Mouse (Mus musculus) intestine, postnatal 0 days (tissue): ENCODE results near the gene Etaa1. TPM values are rescaled to one million over a fixed set of nuclear protein-coding genes. Genes with fewer than 3 reads are reported as not detected.
A peak's percentile ranks its signal among the peaks of the same experiment; 100 is the strongest.

Source experiments
- ATAC-seq: fragments of 200-750 bp; cut with Nextera tagmentation; 2 replicates; pipeline ENCODE4 v1.8.0; 2017; ENCODE audit warnings: mild to moderate bottlenecking, moderate TSS enrichment, moderate library complexity
- H3K27ac ChIP-seq: fragments of 300-500 bp; sonication (generic); 2 replicates; pipeline ENCODE4 v1.5.1; 2014; ENCODE audit warnings: mild to moderate bottlenecking, low read depth, low read length, moderate library complexity
- H3K27me3 ChIP-seq: fragments of 300-500 bp; sonication (generic); replicated peaks from 2 replicates; pipeline ENCODE4 v1.6.1; 2014; ENCODE audit warnings: low read length, mixed read lengths; ENCODE audit not compliant: control insufficient read depth, insufficient read depth
- H3K36me3 ChIP-seq: fragments of 300-500 bp; sonication (generic); 2 replicates; pipeline ENCODE4 v1.6.1; 2014; ENCODE audit warnings: mild to moderate bottlenecking, moderate library complexity; ENCODE audit not compliant: control insufficient read depth, insufficient read depth
- H3K4me1 ChIP-seq: fragments of 300-500 bp; sonication (generic); replicated peaks from 2 replicates; pipeline ENCODE4 v1.6.1; 2014; ENCODE audit warnings: antibody characterized with exemption, low read length, mixed read lengths; ENCODE audit not compliant: control insufficient read depth, insufficient read depth
- H3K4me2 ChIP-seq: fragments of 300-500 bp; sonication (generic); replicated peaks from 2 replicates; pipeline ENCODE4 v1.6.1; 2014; ENCODE audit warnings: low read depth, mild to moderate bottlenecking, moderate library complexity
- H3K4me3 ChIP-seq: fragments of 300-500 bp; sonication (generic); 2 replicates; pipeline ENCODE4 v1.5.1; 2014; ENCODE audit warnings: low read depth, low read length
- H3K9ac ChIP-seq: fragments of 300-500 bp; sonication (generic); 2 replicates; pipeline ENCODE4 v1.6.1; 2014; ENCODE audit warnings: mild to moderate bottlenecking, low read depth, low read length
- H3K9me3 ChIP-seq: fragments of 300-500 bp; sonication (generic); 2 replicates; pipeline ENCODE4 v1.6.1; 2016; ENCODE audit warnings: mixed run types; ENCODE audit not compliant: control insufficient read depth
- CTCF ChIP-seq: sonication (generic); IDR thresholded peaks from 2 replicates; pipeline ENCODE4 v1.5.1; 2016; ENCODE audit warnings: low read depth, mild to moderate bottlenecking, control low read depth, antibody characterized with exemption, moderate library complexity
- WGBS: fragments of 180-500 bp; shearing (Covaris S2); extraction: QIAGEN DNeasy Blood & Tissue Kit; methylation state at CpG from one replicate; pipeline ENCODE4 v1.1.7; 2014; 5-methylcytosine and 5-hydroxymethylcytosine counted together
- polyA plus RNA-seq: library from polyadenylated mRNA; unstranded; fragments of >200 nt; fragmentation: Nextera tagmentation; extraction: Ambion mirVana; gene quantifications from 2 replicates; pipeline ENCODE4 v1.2.1, GENCODE M21; 2015

Etaa1 gene
- polyA plus RNA-seq = 3.8 and 4.2 TPM in 2 replicates

- H3K9me3 ChIP-seq = no peaks in the 10 kb centered on the region
- ATAC-seq = peak; percentile 100
- WGBS = under 1% methylated on average over 67 of the region's 69 CpGs
These were observed at the start of gene Etaa1 for GRCm38 (mm10) chr11:17953231-17954134. Gene Etaa1, minus strand, starts transcription at chr11:17953875.

GRCm38 (mm10) chr11:17994151-17994550 is 40.5 kb upstream of the Etaa1 start:
- Histone ChIP-seq H3K27me3 (no peaks in the 10 kb centered on the region), H3K9ac (no peak overlapping the region), H3K4me2 (no peak overlapping the region), H3K27ac (no peak overlapping the region), H3K36me3 (no peaks in the 10 kb centered on the region), H3K9me3 (no peaks in the 10 kb centered on the region), H3K4me1 (no peaks in the 10 kb centered on the region), H3K4me3 (no peak overlapping the region)
- no peak for ATAC-seq
- 92% methylated on average over 3 of the region's 3 CpGs for WGBS
- no peak for TF ChIP-seq CTCF

More at GRCm38 (mm10) chr11:17953231-17954134, at the start of gene Etaa1:
- Histone ChIP-seq H3K9ac (peak within 1 kb of the TSS; percentile 91), H3K4me1 (0 out of 2 replicates have a peak, but pooled peaks cover 4% of the 10 kb centered on the region), H3K4me3 (peak within 1 kb of the TSS; percentile 96), H3K36me3 (no peaks in the 10 kb centered on the region; the same call in 1 of the 2 replicates), H3K27me3 (no peaks in the 10 kb centered on the region), H3K27ac (peak within 1 kb of the TSS; percentile 97), H3K4me2 (peak within 1 kb of the TSS; percentile 67)
- peak; percentile 31; the same call in 1 of the 2 replicates for TF ChIP-seq CTCF

GRCm38 (mm10) chr11:17992311-17992710 is 38.6 kb upstream of the Etaa1 start:
- no peaks in the 10 kb centered on the region for H3K4me1 ChIP-seq
- ATAC-seq = no peak
- no peak overlapping the region for H3K4me2 ChIP-seq
- WGBS = 71% methylated on average over 9 of the region's 9 CpGs
- H3K9me3 ChIP-seq = no peaks in the 10 kb centered on the region
- no peaks in the 10 kb centered on the region for H3K36me3 ChIP-seq
- no peak overlapping the region for H3K4me3 ChIP-seq
- H3K9ac ChIP-seq = no peak overlapping the region
- no peaks in the 10 kb centered on the region for H3K27me3 ChIP-seq
- no peak for TF ChIP-seq CTCF
- no peak overlapping the region for H3K27ac ChIP-seq

- 73% methylated on average over 2 of the region's 2 CpGs for WGBS
- Histone ChIP-seq H3K4me3 (no peak overlapping the region), H3K9me3 (no peaks in the 10 kb centered on the region), H3K36me3 (no peaks in the 10 kb centered on the region), H3K4me2 (no peak overlapping the region), H3K27me3 (no peaks in the 10 kb centered on the region), H3K9ac (no peak overlapping the region), H3K27ac (no peak overlapping the region), H3K4me1 (no peaks in the 10 kb centered on the region)
- TF ChIP-seq CTCF = no peak
- ATAC-seq = no peak
These were observed 29.7 kb upstream of the Etaa1 start for GRCm38 (mm10) chr11:17983331-17983730.

- Histone ChIP-seq H3K4me1 (no peaks in the 10 kb centered on the region), H3K4me3 (no peak overlapping the region), H3K36me3 (no peaks in the 10 kb centered on the region), H3K9me3 (no peaks in the 10 kb centered on the region), H3K27me3 (no peaks in the 10 kb centered on the region), H3K4me2 (no peak overlapping the region), H3K9ac (no peak overlapping the region), H3K27ac (no peak overlapping the region)
- no peak for TF ChIP-seq CTCF
- 53% methylated on average over 4 of the region's 4 CpGs for WGBS
- no peak for ATAC-seq
These were observed 27.6 kb upstream of the Etaa1 start for GRCm38 (mm10) chr11:17981246-17981645.

- Histone ChIP-seq H3K9ac (no peak overlapping the region), H3K27ac (no peak overlapping the region), H3K36me3 (no peaks in the 10 kb centered on the region), H3K9me3 (no peaks in the 10 kb centered on the region), H3K4me3 (no peak overlapping the region), H3K4me2 (no peak overlapping the region), H3K27me3 (no peaks in the 10 kb centered on the region), H3K4me1 (no peaks in the 10 kb centered on the region)
- no peak for ATAC-seq
- TF ChIP-seq CTCF = no peak
- WGBS = 74% methylated on average over 3 of the region's 3 CpGs
These were observed 21.9 kb upstream of the Etaa1 start for GRCm38 (mm10) chr11:17975581-17975980.
